Mouse (Mus musculus): ENCODE results near the gene Hs3st3a1. TPM values are rescaled to one million over a fixed set of nuclear protein-coding genes. Genes with fewer than 3 reads are reported as not detected.

The Hs3st3a1 gene
- polyA plus RNA-seq, 1 experiment from 2014 or later = 0.37 TPM

DNA sequence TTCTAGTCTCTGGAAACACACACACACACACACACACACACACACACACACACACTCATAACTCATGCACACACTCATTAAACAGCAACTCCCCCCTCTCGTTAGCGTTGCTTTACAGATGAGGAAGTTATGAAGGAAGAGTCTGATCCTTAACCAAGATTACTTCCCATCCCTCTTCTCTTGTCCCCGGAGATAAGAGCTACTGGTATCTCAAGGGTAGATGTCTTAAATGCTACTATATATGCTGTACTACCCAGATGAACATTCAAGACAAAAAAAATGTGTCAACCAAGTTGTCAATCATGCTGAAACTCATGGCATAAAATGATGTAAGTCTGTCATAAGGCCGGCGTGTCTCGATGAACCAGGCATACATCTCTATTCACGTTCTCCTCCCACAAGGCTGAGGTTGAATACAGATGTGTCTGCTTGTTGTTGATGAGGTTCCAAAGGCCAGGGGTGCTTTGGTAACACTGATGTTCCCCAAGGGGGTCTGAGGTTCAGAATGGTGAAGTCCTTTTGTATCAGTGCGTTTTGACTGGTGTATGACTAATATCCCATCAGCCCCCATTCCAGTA is 89.0 kb downstream of the Hs3st3a1 start:
- Histone ChIP-seq H3K4me2 (no peak overlapping the region), H3K27me3 (peaks cover 27% of the 10 kb centered on the region), H3K9me3 (no peaks in the 10 kb centered on the region), H3K27ac (no peak overlapping the region), H3K9ac (no peak overlapping the region), H3K36me3 (no peaks in the 10 kb centered on the region), H3K4me3 (no peak overlapping the region), H3K4me1 (no peaks in the 10 kb centered on the region)
- no peak for ATAC-seq (ENCODE audit: borderline replicate concordance, extremely low read depth, low FRiP score, low TSS enrichment)
- WGBS = 88% methylated on average over 8 of the region's 8 CpGs

DNA sequence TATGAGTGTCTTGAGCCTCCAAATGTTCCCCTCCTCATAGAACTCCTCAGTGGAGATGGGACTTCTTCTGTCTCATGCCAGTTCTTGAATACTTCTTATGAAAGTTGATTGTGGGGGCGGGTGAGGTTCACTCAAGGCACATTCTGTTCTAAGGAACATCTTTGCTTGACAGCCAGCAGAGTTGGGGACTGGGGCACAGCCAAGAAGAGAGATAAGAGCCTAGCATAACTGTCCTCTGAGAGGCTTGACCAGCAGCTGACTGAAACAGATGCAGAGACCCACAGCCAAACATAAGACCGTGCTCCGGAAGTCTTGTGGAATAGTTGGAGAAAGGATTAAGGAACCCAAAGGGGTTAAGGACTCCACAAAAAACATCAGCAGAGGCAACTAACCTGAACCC is 102.1 kb downstream of the Hs3st3a1 start:
- no peaks in the 10 kb centered on the region for H3K4me1 ChIP-seq
- H3K4me2 ChIP-seq = no peak overlapping the region
- no peak overlapping the region for H3K4me3 ChIP-seq
- H3K9ac ChIP-seq = no peak overlapping the region
- WGBS = 82% methylated on average over 3 of the region's 3 CpGs
- ATAC-seq (ENCODE audit: borderline replicate concordance, extremely low read depth, low FRiP score, low TSS enrichment) = no peak
- H3K36me3 ChIP-seq = no peaks in the 10 kb centered on the region
- H3K27ac ChIP-seq = no peak overlapping the region
- no peaks in the 10 kb centered on the region for H3K9me3 ChIP-seq
- H3K27me3 ChIP-seq = no peaks in the 10 kb centered on the region

DNA sequence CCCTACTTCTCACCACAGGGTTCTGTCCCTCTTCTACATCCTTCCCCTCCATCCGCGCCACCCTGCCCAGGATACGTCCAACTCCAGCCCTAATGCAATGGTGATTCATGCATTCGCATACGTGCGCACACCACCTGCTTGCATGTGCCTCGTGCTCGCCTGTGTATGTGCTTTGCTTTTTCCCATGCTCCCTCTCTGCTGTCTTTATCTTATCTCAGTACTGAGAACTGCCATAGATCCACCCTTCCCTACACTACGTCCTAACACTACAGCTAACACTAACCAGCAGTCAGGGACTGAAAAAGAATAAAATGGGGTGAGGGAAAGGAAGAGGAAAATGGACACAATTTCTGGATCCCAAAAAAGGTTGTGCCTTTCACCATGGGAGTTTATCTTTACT is 106.7 kb downstream of the Hs3st3a1 start:
- no peak overlapping the region for H3K27ac ChIP-seq
- no peaks in the 10 kb centered on the region for H3K36me3 ChIP-seq
- no peaks in the 10 kb centered on the region for H3K9me3 ChIP-seq
- H3K27me3 ChIP-seq = no peaks in the 10 kb centered on the region
- no peak overlapping the region for H3K9ac ChIP-seq
- no peak overlapping the region for H3K4me2 ChIP-seq
- 80% methylated on average over 9 of the region's 9 CpGs for WGBS
- H3K4me1 ChIP-seq = peaks cover 25% of the 10 kb centered on the region
- H3K4me3 ChIP-seq = no peak overlapping the region
- no peak for ATAC-seq (ENCODE audit: borderline replicate concordance, extremely low read depth, low FRiP score, low TSS enrichment)

- H3K36me3 ChIP-seq = no peaks in the 10 kb centered on the region
- H3K9me3 ChIP-seq = no peaks in the 10 kb centered on the region
- peaks cover 25% of the 10 kb centered on the region for H3K4me1 ChIP-seq
- 39% methylated on average over 6 of the region's 6 CpGs for WGBS
- H3K27me3 ChIP-seq = no peaks in the 10 kb centered on the region
- no peak overlapping the region for H3K9ac ChIP-seq
- no peak; the same call in 1 of the 2 replicates for ATAC-seq (ENCODE audit: borderline replicate concordance, extremely low read depth, low FRiP score, low TSS enrichment)
- no peak overlapping the region for H3K4me2 ChIP-seq
- no peak overlapping the region for H3K27ac ChIP-seq
- H3K4me3 ChIP-seq = no peak overlapping the region
Measured at GRCm38 (mm10) chr11:64542335-64542734, 107.2 kb downstream of the Hs3st3a1 start.

- ATAC-seq (ENCODE audit: borderline replicate concordance, extremely low read depth, low FRiP score, low TSS enrichment) = peak; percentile 21; the same call in 1 of the 2 replicates
- 25% methylated on average over 9 of the region's 9 CpGs for WGBS
- no peak overlapping the region for H3K9ac ChIP-seq
Measured at GRCm38 (mm10) chr11:64543181-64543641, 108.1 kb downstream of the Hs3st3a1 start.

GRCm38 (mm10) chr11:64544236-64544635 is 109.1 kb downstream of the Hs3st3a1 start:
- no peak for ATAC-seq (ENCODE audit: borderline replicate concordance, extremely low read depth, low FRiP score, low TSS enrichment)
- H3K27ac ChIP-seq = no peak overlapping the region
- WGBS = 16% methylated on average over 5 of the region's 5 CpGs
- H3K4me1 ChIP-seq = peaks cover 34% of the 10 kb centered on the region
- no peaks in the 10 kb centered on the region for H3K9me3 ChIP-seq
- no peaks in the 10 kb centered on the region for H3K36me3 ChIP-seq
- no peaks in the 10 kb centered on the region for H3K27me3 ChIP-seq
- no peak overlapping the region for H3K9ac ChIP-seq
- H3K4me3 ChIP-seq = no peak overlapping the region
- no peak overlapping the region for H3K4me2 ChIP-seq

More at GRCm38 (mm10) chr11:64543181-64543641, 108.1 kb downstream of the Hs3st3a1 start:
- no peaks in the 10 kb centered on the region for H3K36me3 ChIP-seq
- H3K27ac ChIP-seq = no peak overlapping the region
- H3K4me3 ChIP-seq = no peak overlapping the region
- H3K4me2 ChIP-seq = no peak overlapping the region
- H3K9me3 ChIP-seq = no peaks in the 10 kb centered on the region
- no peaks in the 10 kb centered on the region for H3K27me3 ChIP-seq
- H3K4me1 ChIP-seq = peaks cover 31% of the 10 kb centered on the region

DNA sequence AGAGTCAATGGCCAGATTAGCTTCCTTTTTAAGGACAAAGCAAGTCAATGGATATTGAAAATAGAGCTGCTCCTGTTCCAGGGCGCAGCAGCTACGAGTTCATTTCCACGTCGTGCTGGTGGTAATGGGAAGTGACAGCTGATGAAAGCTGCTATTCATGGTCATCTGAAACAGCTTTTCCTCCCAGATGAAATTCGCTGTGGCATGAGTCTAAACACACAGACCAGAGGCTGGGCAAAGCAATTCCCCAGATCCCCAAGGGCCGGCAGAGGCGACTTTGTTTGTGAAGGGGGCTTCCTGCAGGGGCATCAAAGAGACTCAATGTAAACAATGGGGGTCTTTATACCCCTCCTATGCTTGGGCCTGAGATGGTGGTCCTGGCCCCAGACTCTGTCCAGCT is 114.2 kb downstream of the Hs3st3a1 start:
- no peak overlapping the region for H3K4me2 ChIP-seq
- no peaks in the 10 kb centered on the region for H3K27me3 ChIP-seq
- H3K4me1 ChIP-seq = peaks cover 21% of the 10 kb centered on the region
- no peaks in the 10 kb centered on the region for H3K36me3 ChIP-seq
- H3K27ac ChIP-seq = peak overlapping the region; percentile 11; the same call in 1 of the 2 replicates
- ATAC-seq (ENCODE audit: borderline replicate concordance, extremely low read depth, low FRiP score, low TSS enrichment) = no peak
- no peak overlapping the region for H3K4me3 ChIP-seq
- H3K9ac ChIP-seq = no peak overlapping the region
- H3K9me3 ChIP-seq = no peaks in the 10 kb centered on the region
- WGBS = 27% methylated on average over 7 of the region's 7 CpGs

- H3K9ac ChIP-seq = no peak overlapping the region
- peaks cover 19% of the 10 kb centered on the region; the same call in 1 of the 2 replicates for H3K4me1 ChIP-seq
- H3K9me3 ChIP-seq = no peaks in the 10 kb centered on the region
- no peak for ATAC-seq (ENCODE audit: borderline replicate concordance, extremely low read depth, low FRiP score, low TSS enrichment)
- no peak overlapping the region for H3K4me3 ChIP-seq
- 33% methylated on average over 8 of the region's 8 CpGs for WGBS
- peak overlapping the region; percentile 11; the same call in 1 of the 2 replicates for H3K27ac ChIP-seq
- H3K4me2 ChIP-seq = no peak overlapping the region
- no peaks in the 10 kb centered on the region for H3K36me3 ChIP-seq
- no peaks in the 10 kb centered on the region for H3K27me3 ChIP-seq
Measured at GRCm38 (mm10) chr11:64549955-64550354, 114.8 kb downstream of the Hs3st3a1 start.

GRCm38 (mm10) chr11:64558282-64558681 is 123.2 kb downstream of the Hs3st3a1 start:
- no peaks in the 10 kb centered on the region for H3K9me3 ChIP-seq
- ATAC-seq (ENCODE audit: borderline replicate concordance, extremely low read depth, low FRiP score, low TSS enrichment) = no peak
- no peak overlapping the region for H3K4me2 ChIP-seq
- H3K27ac ChIP-seq = no peak overlapping the region
- H3K4me3 ChIP-seq = no peak overlapping the region
- no peaks in the 10 kb centered on the region for H3K36me3 ChIP-seq
- no peak overlapping the region for H3K9ac ChIP-seq
- no peaks in the 10 kb centered on the region for H3K27me3 ChIP-seq
- WGBS = 88% methylated on average over 2 of the region's 2 CpGs
- H3K4me1 ChIP-seq = no peaks in the 10 kb centered on the region

- 31% methylated on average over 1 of the region's 1 CpGs for WGBS
- Histone ChIP-seq H3K4me3 (no peak overlapping the region), H3K4me2 (no peak overlapping the region), H3K4me1 (no peaks in the 10 kb centered on the region), H3K27ac (no peak overlapping the region), H3K9ac (no peak overlapping the region), H3K27me3 (no peaks in the 10 kb centered on the region), H3K9me3 (no peaks in the 10 kb centered on the region), H3K36me3 (no peaks in the 10 kb centered on the region)
- ATAC-seq (ENCODE audit: borderline replicate concordance, extremely low read depth, low FRiP score, low TSS enrichment) = no peak
Measured at GRCm38 (mm10) chr11:64559388-64559787, 124.3 kb downstream of the Hs3st3a1 start.

DNA sequence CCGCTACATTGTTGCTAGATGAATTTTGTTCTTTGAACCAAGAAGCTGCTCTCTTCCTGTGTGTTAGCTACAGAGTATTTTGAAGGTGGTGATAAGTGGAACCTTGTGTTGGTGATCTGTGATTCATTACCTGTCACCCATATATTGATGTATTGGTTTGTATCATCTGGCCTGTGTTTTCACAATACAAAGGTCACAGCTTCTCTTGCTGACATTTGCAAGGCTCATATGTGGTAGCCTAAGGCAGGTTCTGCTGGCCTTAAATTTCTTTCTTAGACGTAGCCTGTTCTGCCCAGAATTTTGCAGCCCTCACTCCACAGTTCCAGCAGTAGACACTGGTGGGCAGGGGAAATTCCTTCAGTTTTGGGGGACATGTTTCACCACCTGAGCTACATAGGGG is 125.3 kb downstream of the Hs3st3a1 start:
- no peaks in the 10 kb centered on the region for H3K9me3 ChIP-seq
- no peak for ATAC-seq (ENCODE audit: borderline replicate concordance, extremely low read depth, low FRiP score, low TSS enrichment)
- 78% methylated on average over 2 of the region's 2 CpGs for WGBS
- no peak overlapping the region for H3K4me2 ChIP-seq
- no peaks in the 10 kb centered on the region for H3K36me3 ChIP-seq
- H3K4me1 ChIP-seq = no peaks in the 10 kb centered on the region
- no peak overlapping the region for H3K27ac ChIP-seq
- H3K9ac ChIP-seq = no peak overlapping the region
- no peak overlapping the region for H3K4me3 ChIP-seq
- H3K27me3 ChIP-seq = no peaks in the 10 kb centered on the region

GRCm38 (mm10) chr11:64562771-64563170 is 127.6 kb downstream of the Hs3st3a1 start:
- Histone ChIP-seq H3K27me3 (no peaks in the 10 kb centered on the region), H3K36me3 (no peaks in the 10 kb centered on the region), H3K4me1 (no peaks in the 10 kb centered on the region), H3K4me3 (no peak overlapping the region), H3K9me3 (no peaks in the 10 kb centered on the region), H3K27ac (no peak overlapping the region), H3K9ac (no peak overlapping the region), H3K4me2 (no peak overlapping the region)
- 24% methylated on average over 4 of the region's 4 CpGs for WGBS
- ATAC-seq (ENCODE audit: borderline replicate concordance, extremely low read depth, low FRiP score, low TSS enrichment) = no peak
